Mouse (Mus musculus) heart, embryonic 12.5 days (tissue): ENCODE measurements around the gene Xrcc5. TPM values are rescaled to one million over a fixed set of nuclear protein-coding genes. Genes with fewer than 3 reads are reported as not detected.

ENCODE experiments used
- polyA plus RNA-seq: library from polyadenylated mRNA; unstranded; fragments of >200 nt; fragmentation: Nextera tagmentation; extraction: Ambion mirVana; gene quantifications from 2 replicates; pipeline ENCODE4 v1.2.1, GENCODE M21; 2016

Xrcc5 gene
- polyA plus RNA-seq, 1 experiment from 2014 or later, result 20.5 TPM

Other genes starting within 250 kb of the Xrcc5 start
- gene Mreg, start 95.1 kb upstream of the Xrcc5 start, polyA plus RNA-seq, result 5.1 and 5.8 TPM in 2 replicates
- gene Pecr, start 23.1 kb upstream of the Xrcc5 start, polyA plus RNA-seq, result 16.9 and 18.7 TPM in 2 replicates
- gene Tmem169, start 23.1 kb upstream of the Xrcc5 start, polyA plus RNA-seq, result 0.22 and 0.29 TPM in 2 replicates
- not detected in 2 replicates for gene March4, start 229.5 kb downstream of the Xrcc5 start, polyA plus RNA-seq